Mouse (Mus musculus) left cerebral cortex, adult 11 months (tissue): ENCODE data around the gene Med18.

Experiments used
- DNase-seq: peaks from one replicate; pipeline ENCODE4 v3.0.0; 2022; ENCODE audit warnings: low spot score

Gene Med18

DNA sequence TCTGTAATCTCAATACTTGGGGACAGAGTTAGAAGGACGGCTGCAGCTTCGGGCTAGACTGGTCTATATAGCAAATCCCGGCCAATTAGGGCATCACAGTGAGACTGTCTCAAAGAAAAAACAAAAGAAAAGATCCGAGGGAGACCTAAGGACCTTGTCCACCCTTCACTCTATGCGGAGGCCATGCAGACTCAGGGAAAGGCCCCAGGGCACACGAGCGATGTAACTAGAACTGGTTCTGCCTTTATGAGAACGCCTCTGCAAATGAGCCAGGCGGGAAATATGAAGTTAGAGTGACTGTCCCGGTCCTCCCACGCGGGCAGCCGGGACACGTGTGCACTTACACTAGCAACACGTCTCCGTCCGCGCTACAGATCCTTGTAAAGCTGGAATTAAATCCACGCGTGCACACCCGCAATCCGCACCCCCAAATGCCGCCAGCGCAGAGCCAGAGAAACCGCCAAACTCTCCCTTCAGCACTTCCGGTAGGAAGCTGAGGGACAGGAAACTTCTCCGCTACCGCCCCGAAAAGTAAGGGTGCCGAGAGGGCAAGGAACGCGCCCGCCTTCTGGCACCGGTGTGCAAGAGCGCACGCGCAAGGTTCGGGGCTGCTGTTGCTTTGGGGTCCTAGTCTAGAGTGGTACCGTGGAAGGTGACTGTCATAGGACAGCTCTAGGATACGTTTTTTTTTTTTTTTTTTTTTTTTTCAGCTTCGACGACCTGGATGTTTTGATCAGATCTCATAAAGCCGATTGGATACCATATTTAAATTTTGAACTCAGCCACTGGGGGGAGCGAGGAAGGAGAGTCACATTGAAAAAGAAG is at the start of gene Med18:
Med18 (minus strand) TSS at position 492 of the 825 bp plus-strand sequence.
- DNase-seq, result peak; percentile 86

DNA sequence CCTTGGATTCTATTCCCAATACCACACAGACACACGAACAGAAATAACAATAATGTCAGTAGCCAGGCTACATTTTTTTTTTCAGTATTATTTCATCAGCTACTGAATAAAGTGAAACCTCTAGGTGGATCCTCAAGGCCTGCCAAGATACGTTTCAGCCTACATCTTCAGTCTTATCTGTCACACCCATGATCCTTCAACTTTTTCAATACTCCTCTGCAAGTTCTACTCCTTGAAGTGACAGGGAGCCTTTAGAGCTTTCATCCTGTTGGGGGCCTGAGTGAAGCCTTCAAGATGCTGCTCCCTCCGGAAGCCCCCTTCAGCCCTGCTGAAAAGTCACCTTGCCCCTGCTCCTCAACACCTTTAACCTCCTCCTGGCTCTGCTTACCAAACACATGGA is 48.4 kb upstream of the Med18 start:
- DNase-seq, result no peak

- DNase-seq, result peak; percentile 96
Observed at GRCm38 (mm10) chr4:132510352-132510798, 46.7 kb upstream of the Med18 start, which contains the start of gene Sesn2. Sesn2 (minus strand) TSS chr4:132510501.

GRCm38 (mm10) chr4:132509621-132510296 is 46.0 kb upstream of the Med18 start:
- no peak for DNase-seq

DNA sequence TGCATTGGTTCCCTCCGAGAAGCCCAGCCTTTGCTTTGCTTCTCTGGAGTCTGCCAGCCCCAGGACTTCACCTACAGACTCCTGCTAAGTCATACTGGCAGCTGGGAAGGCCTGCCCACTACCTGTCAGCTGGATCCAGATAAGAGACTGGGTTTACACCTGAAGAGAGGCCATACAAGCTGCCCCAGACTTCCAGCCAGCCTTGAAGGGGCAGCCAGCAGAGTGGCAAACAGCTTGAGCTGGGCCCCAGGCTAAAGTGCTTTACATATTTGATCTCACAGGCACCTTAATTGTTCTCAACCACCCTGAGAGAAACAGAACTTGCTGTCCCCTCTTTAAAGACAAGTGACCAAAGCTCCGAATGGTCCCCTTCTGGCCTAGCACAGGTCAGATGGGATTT is 43.5 kb upstream of the Med18 start:
- DNase-seq, result no peak

DNA sequence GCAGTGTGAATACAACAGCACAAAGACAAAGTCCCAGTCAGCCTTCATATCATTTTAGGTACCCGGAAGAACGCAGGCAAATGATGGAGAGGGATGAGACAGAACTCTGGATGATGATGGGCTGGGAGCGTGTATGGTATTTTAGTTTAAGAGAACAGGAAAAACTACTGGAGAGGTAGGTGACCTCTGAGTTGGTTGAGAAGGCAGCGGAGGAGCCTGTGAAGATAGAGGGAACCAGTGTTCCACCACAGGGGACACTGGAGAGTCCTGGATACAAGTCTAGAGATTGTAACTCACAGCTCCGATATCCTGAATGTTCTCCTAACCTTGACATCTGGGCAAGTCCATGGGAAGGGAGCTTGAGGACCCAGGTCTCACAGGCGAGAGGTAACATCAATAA is 42.5 kb upstream of the Med18 start:
- no peak for DNase-seq

DNA sequence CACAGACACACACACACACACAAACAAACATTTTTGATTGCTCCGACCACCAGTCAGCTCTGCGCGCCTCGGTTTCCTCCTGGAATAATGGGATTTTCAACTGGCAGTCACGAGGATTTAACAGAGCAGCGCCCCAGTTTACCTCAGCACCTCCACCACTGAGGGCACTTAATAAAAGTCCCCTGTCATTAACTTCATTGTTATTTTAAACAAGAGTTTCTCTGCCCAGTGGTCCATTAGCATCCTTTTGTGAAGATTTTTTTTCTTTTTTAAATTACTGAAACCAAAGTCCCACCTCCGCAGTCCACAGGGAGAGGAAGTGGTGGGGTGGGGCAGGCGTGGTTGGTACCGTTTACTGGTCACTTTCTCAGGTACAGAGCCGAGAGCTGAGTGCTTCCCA is 42.1 kb upstream of the Med18 start:
- DNase-seq, result no peak

DNA sequence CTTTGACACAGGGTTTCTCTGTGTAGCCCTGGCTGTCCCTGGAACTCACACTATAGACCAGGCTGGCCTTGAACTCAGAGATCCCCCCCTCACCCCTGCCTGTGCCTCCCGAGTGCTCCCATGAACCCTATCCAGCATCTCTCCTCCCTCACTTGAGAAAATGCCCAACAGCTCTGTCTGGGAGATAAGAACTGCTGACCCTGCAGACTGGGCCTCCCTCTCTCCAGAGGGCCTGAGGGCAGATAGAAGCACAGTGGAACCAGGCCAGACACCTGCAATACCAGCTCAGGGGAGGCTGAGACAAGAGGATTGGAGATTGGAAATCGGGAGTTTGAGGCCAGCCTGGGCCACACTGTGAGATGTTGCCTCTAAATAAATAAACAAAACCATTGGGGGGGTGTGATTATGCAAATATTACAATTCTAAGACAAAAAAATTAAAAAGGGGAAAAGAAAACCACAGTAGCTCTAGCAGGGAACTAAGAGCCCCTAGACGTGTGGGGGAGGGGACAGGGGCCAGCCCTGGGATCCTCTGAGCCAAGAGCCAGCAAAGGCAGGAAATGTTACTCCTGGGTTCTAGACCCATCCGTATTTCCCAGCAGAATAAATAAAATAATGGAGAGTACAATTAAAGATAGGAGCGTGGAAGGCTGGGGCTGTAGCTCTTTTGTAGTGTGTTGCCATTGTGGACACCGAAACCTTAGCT is 41.5 kb upstream of the Med18 start:
- no peak for DNase-seq

- no peak for DNase-seq
Observed at GRCm38 (mm10) chr4:132503344-132503743, 39.6 kb upstream of the Med18 start.

- DNase-seq, result no peak
Observed at GRCm38 (mm10) chr4:132501639-132502038, 37.9 kb upstream of the Med18 start.

GRCm38 (mm10) chr4:132494271-132494918 is 30.7 kb upstream of the Med18 start:
- no peak for DNase-seq

GRCm38 (mm10) chr4:132492178-132493060 is 28.7 kb upstream of the Med18 start:
- DNase-seq, result no peak

DNA sequence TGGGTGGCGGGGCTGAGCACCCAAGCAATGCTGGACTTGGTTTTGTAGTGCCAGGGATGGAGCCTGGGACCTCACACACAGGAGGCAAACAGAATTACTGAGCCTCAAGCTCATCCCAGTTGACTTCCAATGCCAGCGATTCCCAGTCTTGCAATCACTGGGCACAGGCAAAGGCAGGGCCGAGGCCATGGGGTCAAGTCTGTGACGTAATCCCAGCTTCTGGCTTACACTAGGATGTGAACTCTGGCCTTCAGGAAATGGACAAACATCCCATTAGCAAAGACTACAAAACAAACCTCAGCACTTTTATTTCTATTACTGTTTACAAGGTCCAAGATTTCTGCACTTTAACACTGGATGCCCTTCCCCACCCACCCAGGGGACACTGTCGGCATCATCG is 28.0 kb upstream of the Med18 start:
- DNase-seq, result no peak

DNA sequence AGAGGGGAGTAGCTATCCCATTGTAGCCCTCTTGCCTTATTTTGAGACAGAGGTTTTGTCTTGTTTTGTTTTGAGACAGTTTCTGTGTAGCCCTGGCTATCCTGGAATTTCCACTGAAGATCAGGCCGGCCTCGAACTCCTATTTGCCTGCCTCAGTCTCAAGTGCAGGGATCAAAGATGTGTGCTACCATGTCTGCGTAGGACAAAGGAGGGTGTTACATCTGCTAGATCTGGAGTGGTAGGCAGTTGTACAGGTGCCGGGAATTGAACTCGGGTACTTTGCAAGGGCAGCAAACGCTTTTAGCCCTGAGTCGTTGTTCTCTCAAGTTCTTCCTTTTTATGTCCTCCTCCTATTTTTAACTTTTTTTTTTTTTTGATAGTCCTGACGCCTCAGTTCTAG is 27.3 kb upstream of the Med18 start:
- no peak for DNase-seq

DNA sequence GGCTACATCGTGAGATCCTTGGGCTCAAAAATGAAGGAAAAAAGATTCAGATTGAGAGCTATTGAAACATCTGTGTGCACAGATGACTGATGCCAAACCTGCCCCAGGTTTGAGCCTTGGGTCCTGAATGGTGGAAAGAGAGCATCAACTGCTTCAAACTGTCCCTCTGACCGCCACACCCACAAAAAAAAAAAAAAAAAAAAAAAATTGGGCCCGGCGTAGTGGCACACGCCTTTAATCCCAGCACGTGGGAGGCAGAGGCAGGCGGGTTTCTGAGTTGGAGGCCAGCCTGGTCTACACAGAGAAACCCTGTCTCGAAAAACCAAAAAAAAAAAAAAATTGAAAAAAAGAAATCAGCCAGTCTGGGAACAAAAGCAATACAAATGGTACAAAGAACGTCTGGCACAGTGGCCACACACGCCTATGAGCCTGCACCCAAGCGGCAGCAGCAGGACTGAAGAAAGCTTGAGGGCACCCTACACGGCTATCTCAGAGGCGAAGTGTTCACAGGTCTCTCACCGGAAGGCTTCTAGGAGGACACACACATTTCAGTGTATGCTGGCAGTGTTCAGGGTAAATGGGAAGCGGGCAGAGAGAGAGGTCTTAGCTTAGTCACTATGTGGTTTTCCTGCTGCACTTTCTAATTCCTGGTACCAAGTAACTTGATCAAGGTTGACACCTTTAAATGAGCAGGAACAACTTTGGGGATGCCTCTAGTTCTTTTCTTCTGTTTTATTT is 26.7 kb upstream of the Med18 start:
- no peak for DNase-seq

GRCm38 (mm10) chr4:132488976-132489375 is 25.3 kb upstream of the Med18 start:
- DNase-seq, result no peak

GRCm38 (mm10) chr4:132488521-132488920 is 24.8 kb upstream of the Med18 start:
- no peak for DNase-seq

- no peak for DNase-seq
Observed at GRCm38 (mm10) chr4:132484820-132485219, 21.1 kb upstream of the Med18 start.

DNA sequence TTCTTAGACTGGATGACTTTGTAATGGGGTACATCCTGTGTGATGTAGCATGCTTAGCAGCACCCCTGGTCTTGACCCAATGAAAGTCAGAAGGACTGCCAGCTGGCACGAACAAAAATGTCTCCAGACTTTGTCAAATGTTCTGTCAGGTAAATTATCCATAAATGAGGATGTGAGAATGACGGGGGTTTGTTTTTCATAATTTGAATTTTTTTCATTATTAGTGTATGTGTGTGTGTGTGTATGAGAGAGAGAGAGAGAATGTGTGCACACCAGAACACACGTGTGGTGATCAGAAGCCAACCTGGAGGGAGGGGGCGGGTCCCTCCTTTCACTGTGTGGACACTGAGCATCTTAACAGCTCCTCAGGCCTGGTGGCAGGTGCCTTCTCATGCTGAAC is 20.5 kb upstream of the Med18 start:
- DNase-seq, result no peak

DNA sequence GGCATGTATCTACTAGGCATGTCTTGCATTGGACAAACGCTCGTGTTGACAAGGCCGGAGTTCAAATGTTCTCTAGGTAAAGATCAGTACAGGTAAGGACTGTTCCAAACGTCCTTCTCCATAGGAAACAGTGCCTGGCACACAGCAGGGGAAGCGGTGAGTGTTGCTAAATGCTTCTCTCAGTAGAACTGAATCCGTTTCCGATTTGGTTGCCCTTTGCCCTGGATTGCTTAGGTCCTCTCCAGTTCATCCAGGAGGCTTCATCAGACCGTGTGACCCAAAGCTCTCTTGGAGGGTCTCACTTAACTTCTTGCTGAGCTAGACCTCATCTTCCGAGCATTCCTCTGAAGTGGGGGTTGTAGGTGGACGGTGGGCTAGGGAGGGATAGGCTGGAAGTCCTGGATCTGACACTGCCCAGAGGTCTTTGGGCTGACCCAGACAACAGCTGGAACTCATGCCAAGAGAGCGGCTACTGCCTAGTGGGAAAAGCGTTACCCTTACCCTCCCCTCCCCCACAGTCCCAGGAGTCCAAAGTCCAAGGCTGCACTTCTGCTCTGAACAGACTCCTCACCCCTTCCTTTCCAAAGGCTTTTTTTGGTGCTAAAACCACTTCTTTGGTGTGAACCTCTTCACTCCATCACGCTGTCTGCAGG is 19.4 kb upstream of the Med18 start:
- no peak for DNase-seq
